Comparison of ENCODE assay signal across 32 mouse cellular contexts in genomic region chr2:131426941-131427340, GRCm38 (mm10).
DNase-seq lines count a peak whose midpoint lies in the region; ATAC-seq lines count a peak whose summit lies in the region.
"Had no signal": no experiment of that assay in that cellular context is flagged by ENCODE, and none has a peak within 500 bp of the region (broad histone marks: within the 10 kb centered on the region; RNA-seq: fewer than 3 reads in every experiment).

No protein-coding gene starts in this region.

- no peak overlapping the region for H3K9ac ChIP-seq in forebrain, embryonic 14.5 days (ENCODE audit: low read length)
- H3K9ac ChIP-seq: embryonic facial prominence, embryonic 12.5 days; forebrain, postnatal 0 days; heart, embryonic 15.5 days; kidney, embryonic 15.5 days; liver, embryonic 15.5 days; lung, embryonic 15.5 days; neural tube, embryonic 15.5 days had no signal

- H3K36me3 ChIP-seq in macrophage (ENCODE audit: inconsistent target): no peaks in the 10 kb centered on the region
- H3K36me3 ChIP-seq in forebrain, embryonic 14.5 days (ENCODE audit: control insufficient read depth, insufficient read depth, low read length): no peaks in the 10 kb centered on the region
- H3K36me3 ChIP-seq in forebrain, embryonic 10.5 days (replicated peaks): no peaks in the 10 kb centered on the region
- H3K36me3 ChIP-seq: embryonic facial prominence, embryonic 12.5 days; G1E; heart, embryonic 15.5 days; kidney, embryonic 15.5 days; liver, embryonic 15.5 days; lung, embryonic 15.5 days; neural tube, embryonic 15.5 days had no signal

- H3K27me3 ChIP-seq in forebrain, embryonic 14.5 days (replicated peaks; ENCODE audit: control insufficient read depth, insufficient read depth, low read length): no peaks in the 10 kb centered on the region
- no peaks in the 10 kb centered on the region for H3K27me3 ChIP-seq in forebrain, embryonic 10.5 days (ENCODE audit: poor library complexity, severe bottlenecking)
- H3K27me3 ChIP-seq: embryonic facial prominence, embryonic 12.5 days; kidney, embryonic 15.5 days; liver, embryonic 15.5 days; lung, embryonic 15.5 days; megakaryocyte, embryonic 14.5 days; neural tube, embryonic 15.5 days; Patski had no signal

- intact Hi-C loops in left cerebral cortex, postnatal 36 days (cut with DNase I): loop anchor here (10.0 kb wide), 1 partner anchor 388 kb away; no protein-coding TSS in a partner anchor

- peak overlapping the region; percentile 7 for H3K27ac ChIP-seq in macrophage
- H3K27ac ChIP-seq in forebrain, embryonic 14.5 days (ENCODE audit: low read depth, low read length): no peak overlapping the region
- no peak overlapping the region for H3K27ac ChIP-seq in forebrain, embryonic 10.5 days
- H3K27ac ChIP-seq: embryonic facial prominence, embryonic 12.5 days; heart, embryonic 15.5 days; kidney, embryonic 15.5 days; left cerebral cortex, adult 2 months; liver, embryonic 15.5 days; lung, embryonic 15.5 days; neural tube, embryonic 15.5 days had no signal

- no peak overlapping the region for H3K4me3 ChIP-seq in macrophage (ENCODE audit: inconsistent target)
- no peak overlapping the region for H3K4me3 ChIP-seq in forebrain, embryonic 14.5 days (ENCODE audit: low read depth, low read length)
- H3K4me3 ChIP-seq in forebrain, embryonic 10.5 days: no peak overlapping the region
- H3K4me3 ChIP-seq: embryonic facial prominence, embryonic 12.5 days; heart, embryonic 15.5 days; kidney, embryonic 15.5 days; left cerebral cortex, adult 2 months; liver, embryonic 15.5 days; lung, embryonic 15.5 days; megakaryocyte, embryonic 14.5 days; neural tube, embryonic 15.5 days had no signal

- no peaks in the 10 kb centered on the region for H3K79me2 ChIP-seq in macrophage (ENCODE audit: inconsistent target)

- peak; percentile 39 for DNase-seq in adrenal gland, adult 8-10 months
- DNase-seq in adrenal gland, postnatal 25 days: no peak
- DNase-seq in 3T3-L1 (ENCODE audit: low read depth, low spot score): peak; percentile 88
- DNase-seq in adipocyte (ENCODE audit: low spot score): peak; percentile 33
- DNase-seq in forebrain, embryonic 14.5 days (ENCODE audit: low spot score): no peak
- DNase-seq in forebrain, embryonic 10.5 days (ENCODE audit: extremely low spot score, low spot score): no peak
- DNase-seq in left cerebral cortex, postnatal 36 days (ENCODE audit: low spot score in 2 of 2): no peak
- DNase-seq: cerebellum, adult 11 months; cerebellum, adult 9-10 months; cerebellum, postnatal 36 days; forebrain, postnatal 0 days; gastrocnemius, postnatal 14 days; kidney, adult 18-20 months; kidney, postnatal 25 days; left cerebral cortex, postnatal 4 days; lung, postnatal 36 days; midbrain, embryonic 14.5 days; retina, postnatal 1 day; right cerebral cortex, postnatal 4 days; thymus, postnatal 4 days had no signal

- ATAC-seq in forebrain, embryonic 14.5 days: no peak
- ATAC-seq: forebrain, postnatal 0 days; hindbrain, embryonic 16.5 days; Patski had no signal

- H3K4me2 ChIP-seq in forebrain, embryonic 14.5 days (ENCODE audit: low read length): no peak overlapping the region
- H3K4me2 ChIP-seq: embryonic facial prominence, embryonic 12.5 days; heart, embryonic 15.5 days; kidney, embryonic 15.5 days; liver, embryonic 15.5 days; lung, embryonic 15.5 days; neural tube, embryonic 15.5 days had no signal

- no peaks in the 10 kb centered on the region for H3K4me1 ChIP-seq in forebrain, embryonic 14.5 days (ENCODE audit: control insufficient read depth, insufficient read depth, low read length)
- H3K4me1 ChIP-seq in forebrain, embryonic 10.5 days: peaks cover 7% of the 10 kb centered on the region
- H3K4me1 ChIP-seq: embryonic facial prominence, embryonic 12.5 days; heart, embryonic 15.5 days had no signal

- H3K9me3 ChIP-seq in forebrain, embryonic 14.5 days (replicated peaks; ENCODE audit: control insufficient read depth, low read length): no peaks in the 10 kb centered on the region
- no peaks in the 10 kb centered on the region for H3K9me3 ChIP-seq in forebrain, embryonic 10.5 days
- H3K9me3 ChIP-seq: embryonic facial prominence, embryonic 12.5 days; G1E; heart, embryonic 15.5 days; kidney, embryonic 15.5 days; liver, embryonic 15.5 days; lung, embryonic 15.5 days; megakaryocyte, embryonic 14.5 days; neural tube, embryonic 15.5 days had no signal

Comparison
In these comparisons a context has a peak if more than half of its experiments do, and no peak if none do; other contexts are left out.
1. DNase-seq: peak in adrenal gland, adult 8-10 months (single experiment), 3T3-L1 (single experiment) and adipocyte (single experiment); none in adrenal gland, postnatal 25 days (single experiment), forebrain, embryonic 14.5 days (single experiment), forebrain, embryonic 10.5 days (single experiment) and left cerebral cortex, postnatal 36 days (0 of 2).